Mouse (Mus musculus) mouse trophoblast stem cell (cell line): ENCODE measurements at regions not wholly inside any gene's neighbourhood (a gene's known extent, or its start where the extent isn't known, plus 50 kb on each side); places are given as distances from the start of the nearest gene placed in this dataset.

Experiments used
- in situ Hi-C, 2 experiments: fragments of 300-500 bp; cut with MseI, MboI; formaldehyde crosslinking; loops; 2 replicates in 1 of 2; 3 replicates in 1 of 2; pipeline ENCODE4 v1.15.1; 2025

DNA sequence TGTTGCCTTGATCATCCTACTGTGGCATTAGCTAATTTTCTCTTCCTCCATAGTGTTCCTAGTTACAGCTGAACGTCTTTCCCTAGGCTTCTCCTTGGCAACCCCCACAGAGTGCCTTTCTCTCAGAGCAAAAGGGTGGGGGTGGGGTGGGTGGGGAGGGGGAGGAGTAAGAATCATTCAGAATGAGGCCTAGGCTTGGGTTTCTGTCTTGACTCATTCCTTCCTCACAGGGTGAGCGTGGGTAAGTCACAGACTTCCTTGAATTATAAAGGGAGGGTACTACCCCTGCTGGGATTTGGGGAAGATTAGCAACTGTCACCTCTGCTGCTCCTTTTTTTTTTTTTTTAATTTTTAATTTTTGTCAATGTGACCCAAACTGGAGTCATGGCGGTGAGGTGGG is 114.5 kb downstream of the Dhx35 start:
- in situ Hi-C loops = loop anchor here in 1 of 2 experiments (25.0 kb wide), 1 partner anchor 1678 kb away; no protein-coding TSS in a partner anchor

GRCm38 (mm10) chr2:158910325-158910724 is 115.7 kb downstream of the Dhx35 start:
- in situ Hi-C loops = loop anchor here in 1 of 2 experiments (25.0 kb wide), 1 partner anchor 1677 kb away; no protein-coding TSS in a partner anchor

DNA sequence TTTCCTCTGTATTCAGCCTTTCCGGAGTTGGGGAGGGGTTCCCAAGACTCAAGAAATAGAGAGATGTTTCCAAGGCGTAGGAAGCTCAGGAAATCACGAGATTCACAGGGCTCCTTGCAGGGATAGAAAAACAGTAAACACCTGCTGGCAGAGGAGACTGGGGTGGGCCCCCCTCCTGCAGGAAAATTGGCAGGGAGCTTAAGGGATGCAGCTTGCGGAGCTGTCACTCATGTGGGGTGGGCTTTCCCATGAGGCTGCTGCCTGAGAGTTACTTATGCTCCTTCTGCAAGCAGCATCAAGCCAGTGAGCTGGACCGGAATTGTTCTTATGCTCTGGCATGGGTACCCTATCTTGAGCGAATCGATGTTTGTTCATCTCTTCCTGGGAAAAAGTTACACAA is 116.6 kb downstream of the Dhx35 start:
- in situ Hi-C loops = loop anchor here in 1 of 2 experiments (25.0 kb wide), 1 partner anchor 1676 kb away; no protein-coding TSS in a partner anchor

DNA sequence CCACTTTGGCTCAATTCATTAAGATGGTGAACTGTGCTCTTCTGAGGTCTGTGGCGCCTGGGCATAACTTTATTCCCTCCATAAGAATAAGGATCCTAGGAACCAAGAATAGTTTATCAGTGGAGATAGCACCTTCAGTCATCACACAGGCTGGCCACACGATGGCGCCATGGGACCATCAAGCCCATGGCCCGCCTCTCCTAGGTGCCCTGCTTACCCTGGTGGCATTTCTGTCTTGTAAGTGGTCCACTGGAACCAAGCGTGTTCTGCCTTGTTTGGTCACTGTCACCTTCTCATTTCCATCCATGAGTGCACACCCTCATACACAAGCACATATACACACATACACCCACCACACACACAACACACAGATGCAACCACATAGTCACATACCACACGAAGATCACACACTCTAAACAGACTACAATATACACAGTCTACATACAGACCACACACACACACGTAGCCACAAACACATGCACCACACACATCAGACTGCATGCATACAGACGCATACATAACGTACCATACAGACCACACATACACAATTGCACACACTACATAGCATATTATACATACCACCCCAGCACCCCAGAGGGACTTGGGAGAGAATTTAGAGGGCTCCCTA is 118.1 kb downstream of the Dhx35 start:
- in situ Hi-C loops = loop anchor here in 1 of 2 experiments (25.0 kb wide), 1 partner anchor 1675 kb away; no protein-coding TSS in a partner anchor

DNA sequence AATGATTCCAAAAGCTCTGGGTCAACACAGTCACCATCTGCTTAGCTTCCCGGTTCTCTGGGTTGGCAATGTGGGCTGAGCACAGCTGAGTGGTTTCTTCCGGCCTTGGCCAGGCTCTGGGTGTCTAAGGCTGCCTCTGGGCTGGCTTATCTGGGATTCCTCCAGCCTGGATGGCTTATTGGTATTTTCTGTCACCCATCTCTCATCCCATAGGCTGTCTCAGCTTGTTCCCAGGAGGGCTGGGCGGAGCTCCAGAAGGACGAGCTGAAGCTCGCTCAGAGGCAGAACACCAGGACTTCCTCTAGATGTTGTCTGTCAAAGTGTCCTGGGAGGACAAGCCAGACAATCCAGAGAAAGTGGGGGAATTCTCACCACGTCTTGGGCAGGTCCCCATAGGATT is 122.8 kb downstream of the Dhx35 start:
- in situ Hi-C loops = loop anchor here in 1 of 2 experiments (25.0 kb wide), 1 partner anchor 1670 kb away; no protein-coding TSS in a partner anchor

DNA sequence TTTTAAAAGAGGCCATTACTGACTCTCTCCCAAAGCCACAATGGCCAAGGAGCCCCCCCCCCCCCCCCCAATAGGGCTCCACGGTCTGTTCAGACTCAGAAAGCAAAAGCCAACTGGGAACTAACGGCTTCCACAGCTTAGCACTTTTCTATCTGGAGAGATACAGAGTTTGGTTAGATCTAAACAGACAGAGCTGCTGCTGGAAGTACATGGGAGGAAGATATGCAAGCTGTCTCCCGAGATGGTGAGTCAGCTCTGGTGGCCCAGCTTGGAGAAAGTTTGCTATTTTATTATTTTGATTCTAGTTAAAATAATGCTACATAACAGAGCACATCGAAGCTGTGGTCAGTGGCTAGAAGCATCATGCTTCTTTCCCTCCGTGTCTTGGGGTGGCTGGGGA is 123.7 kb downstream of the Dhx35 start:
- in situ Hi-C loops = loop anchor here in 1 of 2 experiments (25.0 kb wide), 1 partner anchor 1669 kb away; no protein-coding TSS in a partner anchor

DNA sequence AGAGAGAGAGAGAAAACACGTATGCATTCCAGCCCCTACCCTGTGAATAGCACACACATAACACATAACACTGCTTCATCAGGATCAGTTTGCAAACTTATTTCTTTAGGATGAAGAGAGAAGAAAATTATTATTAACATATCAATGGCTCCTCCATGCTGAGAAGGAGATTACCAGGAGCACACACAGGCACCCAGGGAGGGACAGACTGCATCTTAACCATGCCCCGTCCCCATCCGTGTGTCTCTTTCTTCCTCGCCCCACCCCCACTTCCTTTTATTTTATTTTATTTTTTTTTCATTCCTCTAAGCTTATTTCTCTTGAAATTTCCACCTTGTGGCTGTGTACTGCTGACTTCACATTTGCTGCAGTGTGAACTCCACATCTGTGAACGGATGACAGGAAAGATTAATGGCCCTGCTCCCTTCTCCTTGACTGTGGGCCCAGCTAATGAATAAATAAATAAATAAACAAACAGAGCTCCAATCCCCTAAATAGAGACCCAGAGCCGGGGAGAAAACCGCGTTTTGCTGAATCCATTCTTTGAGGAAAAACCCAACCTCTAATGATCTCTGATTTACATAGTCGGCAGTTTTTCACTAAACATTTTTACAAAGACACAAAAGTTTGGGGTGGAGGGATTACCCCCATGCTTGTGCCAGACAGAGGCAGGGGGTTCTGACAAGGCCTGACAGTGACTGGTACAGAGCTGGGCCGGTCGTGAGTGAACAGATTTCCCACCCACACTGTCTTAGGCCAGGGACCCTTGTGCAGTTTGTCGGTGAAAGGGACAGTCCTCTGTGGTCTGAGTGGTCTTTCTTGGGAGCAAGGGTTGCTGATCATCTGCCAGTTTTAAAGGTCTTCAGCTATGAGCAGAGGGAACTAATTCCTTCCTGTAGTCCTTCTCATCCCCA is 127.0 kb downstream of the Dhx35 start:
- in situ Hi-C loops = loop anchor here in 1 of 2 experiments (25.0 kb wide), 1 partner anchor 1666 kb away; no protein-coding TSS in a partner anchor

DNA sequence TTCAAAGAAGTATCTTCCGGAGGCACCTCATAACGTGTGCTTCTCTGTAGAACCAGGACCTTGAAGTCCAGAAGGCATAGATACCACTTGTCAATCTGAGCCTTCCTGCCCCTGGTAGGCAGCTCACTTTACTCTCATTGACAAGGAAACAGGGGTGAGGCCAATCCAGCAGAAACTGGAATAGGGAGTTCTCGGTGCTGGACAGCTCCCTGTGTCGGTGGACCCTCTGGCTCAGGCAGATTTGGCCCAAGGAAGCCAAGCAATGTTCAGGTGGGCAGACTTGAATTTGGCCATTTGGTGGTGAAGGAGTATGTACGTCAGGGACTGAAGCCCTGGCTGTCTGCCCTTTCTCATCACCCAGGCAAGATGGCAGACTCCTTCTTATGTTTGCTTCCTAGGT is 128.2 kb downstream of the Dhx35 start:
- in situ Hi-C loops = loop anchor here in 1 of 2 experiments (25.0 kb wide), 1 partner anchor 1665 kb away; no protein-coding TSS in a partner anchor

- in situ Hi-C loops = no loop called here
Observed at GRCm38 (mm10) chr2:158929507-158929906, 134.9 kb downstream of the Dhx35 start.

DNA sequence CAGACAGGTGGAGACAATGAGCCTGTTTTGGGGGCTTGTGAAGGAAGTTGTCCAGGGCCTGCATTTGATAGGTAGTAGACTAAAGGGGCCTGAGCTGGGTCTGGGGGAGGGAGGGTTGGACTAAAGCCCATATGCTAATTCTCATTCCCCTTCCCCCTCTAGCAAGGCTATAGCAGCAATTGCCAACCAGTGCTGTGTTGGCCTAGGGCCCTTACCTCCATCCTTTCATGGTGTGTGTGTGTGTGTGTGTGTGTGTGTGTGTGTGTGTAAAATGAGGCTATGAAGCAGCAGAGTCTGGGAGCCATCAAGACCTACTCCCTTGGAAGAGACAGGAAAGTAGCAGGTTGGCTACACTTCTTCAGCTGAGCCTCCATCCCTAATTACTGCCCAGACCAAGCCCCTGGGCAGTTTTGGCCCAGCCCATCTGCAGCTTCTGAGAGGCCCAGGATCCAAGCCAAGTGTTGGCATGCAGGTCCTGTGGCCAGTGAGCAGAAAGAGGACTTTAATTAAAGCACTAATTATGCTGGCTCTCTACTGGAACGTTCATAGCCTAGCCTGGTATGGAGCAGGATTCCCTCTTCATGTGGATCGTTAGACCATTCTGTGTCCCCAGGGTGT is 143.4 kb downstream of the Dhx35 start:
- in situ Hi-C loops = no loop called here

DNA sequence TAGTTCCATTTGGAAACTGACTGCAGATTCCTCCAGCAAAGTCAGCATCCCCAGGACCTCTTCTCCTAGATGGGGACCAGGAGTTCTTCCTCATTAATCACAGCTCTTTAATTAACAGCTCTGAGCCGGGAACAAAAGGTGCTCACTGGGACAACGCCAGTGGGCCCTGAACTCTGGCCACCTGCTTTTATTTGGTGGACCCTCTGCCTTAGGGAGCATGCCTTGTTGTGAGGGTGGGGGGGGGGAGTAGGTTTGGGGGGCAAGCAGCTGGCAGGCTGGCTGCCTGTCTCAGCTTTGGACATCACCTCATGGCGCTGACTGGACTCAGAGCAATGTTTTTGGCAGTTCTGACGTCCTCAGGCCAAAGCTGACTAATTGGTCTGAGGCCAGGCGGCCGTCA is 154.8 kb downstream of the Dhx35 start:
- in situ Hi-C loops = no loop called here

GRCm38 (mm10) chr2:158951061-158951460 is 156.5 kb downstream of the Dhx35 start:
- in situ Hi-C loops = no loop called here

- in situ Hi-C loops = no loop called here
Observed at GRCm38 (mm10) chr2:158956888-158957287, 162.3 kb downstream of the Dhx35 start.

DNA sequence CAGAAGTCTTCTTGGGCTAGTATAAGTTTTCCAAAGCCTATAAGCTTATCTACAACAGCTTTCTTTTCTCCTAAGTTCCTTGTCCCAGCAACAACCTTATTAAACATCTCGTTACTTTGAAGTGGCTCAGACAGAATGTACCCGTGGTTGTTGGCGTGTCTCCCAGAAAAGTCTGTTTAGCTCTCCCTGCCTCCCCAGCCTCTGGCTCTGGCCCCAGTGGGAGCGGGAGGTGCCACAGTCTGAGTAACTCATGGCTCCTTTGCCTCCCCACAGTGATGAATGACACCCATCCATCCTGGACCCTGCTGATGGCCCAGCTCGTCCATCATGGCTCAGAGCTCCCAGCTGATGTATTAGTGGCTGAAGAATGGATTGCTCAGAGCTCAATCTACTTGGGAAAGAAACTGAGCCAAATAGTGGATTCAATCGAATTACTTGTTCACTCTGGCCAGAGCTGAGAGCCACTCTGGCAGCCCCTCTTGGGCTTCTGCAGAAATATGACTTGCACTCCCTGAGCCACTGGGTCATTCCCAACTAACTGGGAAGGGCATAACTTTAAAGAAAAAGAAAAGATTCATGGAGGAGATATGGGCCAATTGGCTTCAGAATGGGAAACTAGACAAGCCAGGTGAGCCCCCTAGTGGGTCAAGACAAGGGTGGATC is 170.5 kb downstream of the Dhx35 start:
- in situ Hi-C loops = no loop called here

GRCm38 (mm10) chr2:158972178-158972577 is 177.6 kb downstream of the Dhx35 start:
- in situ Hi-C loops = no loop called here

DNA sequence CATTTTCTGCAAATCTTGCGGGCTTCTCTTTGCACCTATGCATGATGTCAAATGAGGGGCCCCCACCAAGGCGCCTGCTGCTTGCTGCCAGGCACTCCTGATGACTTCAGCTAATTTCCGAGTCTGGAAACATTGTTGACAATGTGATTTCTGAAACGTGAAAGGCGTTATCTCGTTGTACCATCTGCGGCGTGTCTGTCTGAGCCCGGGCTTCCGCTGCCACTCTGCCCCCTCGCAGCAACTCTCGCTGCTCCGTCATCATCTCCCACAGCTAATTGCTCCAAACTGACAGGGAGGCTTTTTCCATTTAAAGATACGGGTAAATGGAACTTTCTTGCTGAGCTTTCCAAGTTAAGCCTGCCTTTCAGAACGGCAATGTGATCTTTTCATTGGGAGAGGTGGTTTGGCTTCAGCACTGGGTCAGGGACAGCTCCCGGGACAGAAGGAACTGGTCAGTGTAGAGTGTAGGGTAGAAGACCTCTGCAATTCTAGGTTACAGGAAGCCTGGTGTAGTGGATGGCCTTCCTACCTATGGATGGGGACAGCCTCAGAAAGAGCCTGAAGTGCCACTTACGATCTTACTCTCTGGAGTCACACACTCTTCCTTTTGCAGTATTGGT is 191.0 kb downstream of the Dhx35 start:
- in situ Hi-C loops = no loop called here

DNA sequence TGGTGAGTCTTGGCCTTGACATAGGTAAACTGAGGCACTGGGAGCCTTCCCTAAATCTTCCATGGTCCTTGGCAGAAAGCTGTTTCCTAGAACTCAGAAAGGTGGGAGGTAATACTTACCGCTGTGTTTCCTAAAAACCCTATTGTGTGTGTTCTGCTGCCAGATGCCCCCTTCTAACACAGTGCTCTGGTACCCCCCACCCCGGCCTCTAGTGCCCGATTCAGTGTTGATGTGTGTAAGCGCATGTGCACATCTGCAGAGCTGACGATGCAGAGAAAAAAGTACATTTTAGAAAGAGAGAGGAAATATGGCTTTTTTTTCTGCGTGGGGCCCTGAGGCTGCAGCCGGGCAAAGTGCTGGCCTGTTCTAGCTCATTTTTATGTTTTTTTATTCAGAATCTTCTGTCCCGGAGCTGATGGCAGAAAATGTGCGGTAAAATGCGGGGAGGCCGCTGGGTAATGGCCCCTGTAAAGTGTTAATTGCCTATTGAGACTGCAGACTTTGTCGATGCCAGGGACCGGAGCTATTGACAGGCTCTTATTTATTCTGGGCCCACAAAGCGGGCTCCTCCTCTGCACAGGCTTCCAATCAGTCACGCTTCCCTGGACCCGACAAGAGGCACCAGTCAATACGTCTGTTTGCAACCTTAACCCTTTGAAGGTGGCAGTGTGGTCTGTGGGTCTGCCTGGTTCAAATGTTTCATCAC is 208.0 kb downstream of the Dhx35 start:
- in situ Hi-C loops = no loop called here

DNA sequence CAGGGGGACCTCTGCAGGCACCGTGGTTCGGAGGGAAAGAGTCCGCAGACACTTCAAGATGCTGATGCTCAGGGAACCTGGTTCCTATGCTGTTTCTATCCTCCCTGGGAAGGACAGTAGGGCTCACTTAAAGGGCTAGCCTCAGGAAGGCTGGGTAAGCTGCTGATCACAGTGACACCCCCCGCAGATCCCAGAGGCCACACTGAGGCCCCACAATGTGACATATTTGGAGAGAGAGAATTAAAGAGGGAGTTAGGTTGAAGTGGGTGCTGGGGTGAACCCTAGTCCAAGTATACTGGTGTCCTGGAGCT is 208.5 kb downstream of the Dhx35 start:
- in situ Hi-C loops = no loop called here

DNA sequence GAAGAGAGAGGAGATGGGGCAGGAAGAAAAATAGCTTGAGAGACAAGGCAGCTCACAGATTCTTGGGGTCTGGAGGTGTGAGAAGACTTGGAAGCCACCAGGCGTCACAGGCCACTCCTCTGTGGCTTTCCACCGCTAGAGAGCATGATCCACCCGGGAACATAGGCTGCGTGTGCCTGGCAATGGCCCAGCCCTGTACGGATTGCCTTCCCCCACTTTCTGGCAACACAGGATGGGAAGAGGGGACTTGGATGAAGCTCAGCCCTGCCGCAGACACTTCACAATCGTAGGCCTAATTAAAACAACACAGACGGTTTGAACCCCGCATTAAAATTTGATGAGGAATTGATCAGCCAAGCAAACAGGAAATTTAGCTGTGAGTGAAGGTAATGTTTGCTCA is 209.8 kb downstream of the Dhx35 start:
- in situ Hi-C loops = no loop called here

GRCm38 (mm10) chr2:159012725-159013124 is 218.1 kb downstream of the Dhx35 start:
- in situ Hi-C loops = no loop called here
